Mouse (Mus musculus) erythroblast, embryonic 14.5 days (primary cell): ENCODE measurements around the gene Fam227a.

Experiments
- GATA1 ChIP-seq: IDR thresholded peaks from 2 replicates; pipeline ENCODE4 v1.6.1; 2012; ENCODE audit warnings: low read length, inconsistent platforms, mixed read lengths
- TAL1 ChIP-seq: IDR thresholded peaks from 3 replicates; pipeline ENCODE4 v1.6.1; 2012; ENCODE audit warnings: low read length, inconsistent platforms, mixed read lengths

DNA sequence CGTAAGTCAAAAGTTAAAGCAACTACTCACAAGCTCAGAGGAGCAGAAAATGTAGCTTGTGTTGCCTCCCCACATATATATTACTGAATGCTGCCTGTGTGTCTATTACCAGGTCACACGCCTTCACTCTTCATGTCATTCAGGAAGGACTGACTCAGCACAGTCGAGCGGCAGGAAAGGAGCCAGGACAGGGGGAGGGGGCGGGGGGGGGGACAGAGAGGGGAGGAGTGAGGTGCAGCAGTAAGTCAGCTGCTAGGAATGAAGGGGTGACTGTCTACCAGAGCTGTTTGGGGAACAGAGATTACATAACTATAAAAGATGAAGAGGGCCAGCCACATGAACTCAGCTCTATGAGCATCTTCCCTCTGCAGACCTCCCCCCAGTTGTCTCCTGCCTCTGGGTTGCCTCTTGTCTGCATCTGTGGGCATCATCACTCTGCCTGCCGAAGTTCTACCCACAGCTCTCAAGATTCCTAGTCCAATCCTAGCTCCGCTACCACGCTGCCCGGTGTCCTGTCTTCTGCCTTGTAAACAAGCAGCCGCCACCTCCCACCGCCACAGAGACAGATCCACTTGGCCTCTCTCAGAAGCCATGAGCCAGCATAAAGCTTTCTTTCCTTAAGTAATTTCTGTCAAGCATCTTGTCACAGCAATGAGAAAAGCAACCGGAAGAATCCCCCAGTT lies 17.5 kb downstream of the Fam227a start:
- no peak for TF ChIP-seq GATA1
- TF ChIP-seq TAL1, result no peak
